Mouse (Mus musculus) ES-E14 (cell line): ENCODE measurements at regions not wholly inside any gene's neighbourhood (a gene's known extent, or its start where the extent isn't known, plus 50 kb on each side); places are given as distances from the start of the nearest gene placed in this dataset.

Source experiments
- HCFC1 ChIP-seq: IDR thresholded peaks from 2 replicates; pipeline ENCODE4 v1.6.1; 2012; ENCODE audit warnings: low read length, inconsistent platforms, borderline replicate concordance; ENCODE audit not compliant: insufficient read depth
- MAFK ChIP-seq: IDR thresholded peaks from 2 replicates; pipeline ENCODE4 v1.6.1; 2014; ENCODE audit warnings: mild to moderate bottlenecking, low read depth, low read length, inconsistent platforms; ENCODE audit not compliant: insufficient read depth
- ZC3H11A ChIP-seq: IDR thresholded peaks from 2 replicates; pipeline ENCODE4 v1.6.1; 2012; ENCODE audit warnings: low read depth, mild to moderate bottlenecking, inconsistent platforms, low read length, borderline replicate concordance
- ZNF384 ChIP-seq: IDR thresholded peaks from 2 replicates; pipeline ENCODE4 v1.6.1; 2012; ENCODE audit warnings: low read depth, low read length, inconsistent platforms

- TF ChIP-seq ZNF384 (no peak), HCFC1 (no peak), ZC3H11A (no peak), MAFK (no peak)
These were observed 266.4 kb downstream of the Usp25 start for GRCm38 (mm10) chr16:77279916-77280315.
